Mouse (Mus musculus) macrophage (primary cell): Measurements from ENCODE around the gene Tomm20. TPM values are rescaled to one million over a fixed set of nuclear protein-coding genes. Genes with fewer than 3 reads are reported as not detected.
"Not testable (repeated sequence)": the region's sequence is repeated elsewhere in the genome, so short reads cannot be mapped to it uniquely, and the experiment has no call there.

ENCODE experiments used
- H3K27ac ChIP-seq: fragments of 350-480 bp; formaldehyde crosslinking; 2 replicates; pipeline ENCODE4 v1.9.0; 2021
- H3K36me3 ChIP-seq: fragments of 350-480 bp; formaldehyde crosslinking; 2 replicates; pipeline ENCODE4 v1.9.0; 2021; ENCODE audit errors: inconsistent target
- H3K4me3 ChIP-seq: fragments of 350-480 bp; formaldehyde crosslinking; 2 replicates; pipeline ENCODE4 v1.9.0; 2021; ENCODE audit errors: inconsistent target
- H3K79me2 ChIP-seq: fragments of 350-480 bp; formaldehyde crosslinking; 2 replicates; pipeline ENCODE4 v1.9.0; 2021; ENCODE audit errors: inconsistent target
- WGBS: methylation state at CpG from one replicate; pipeline ENCODE4 v1.1.7; 2026; ENCODE audit warnings: inconsistent platforms; ENCODE audit not compliant: missing documents; 5-methylcytosine and 5-hydroxymethylcytosine counted together
- polyA plus RNA-seq: library from polyadenylated mRNA; stranded (reverse); fragments of 250-400 nt; gene quantifications from 3 replicates; pipeline ENCODE4 v1.2.4, GENCODE M21; 2018; ENCODE audit warnings: inconsistent platforms

Tomm20 gene
- polyA plus RNA-seq, 1 experiment from 2014 or later: 73.9 TPM

GRCm38 (mm10) chr8:126901612-126902011 lies 44.0 kb downstream of the Tomm20 start:
- H3K27ac ChIP-seq: peak overlapping the region; percentile 62
- 13% methylated on average over 1 of the region's 1 CpGs for whole genome bisulfite sequencing

GRCm38 (mm10) chr8:126901049-126901448 lies 44.6 kb downstream of the Tomm20 start:
- no peaks in the 10 kb centered on the region for H3K36me3 ChIP-seq
- H3K27ac ChIP-seq: peak overlapping the region; percentile 62
- H3K4me3 ChIP-seq: no peak overlapping the region
- WGBS: 44% methylated on average over 1 of the region's 2 CpGs
- no peaks in the 10 kb centered on the region for H3K79me2 ChIP-seq

More at GRCm38 (mm10) chr8:126901612-126902011, 44.0 kb downstream of the Tomm20 start:
- Histone ChIP-seq H3K79me2 (no peaks in the 10 kb centered on the region), H3K36me3 (no peaks in the 10 kb centered on the region), H3K4me3 (no peak overlapping the region)

GRCm38 (mm10) chr8:126895133-126895532 lies 50.5 kb downstream of the Tomm20 start:
- no peak overlapping the region for H3K4me3 ChIP-seq
- H3K79me2 ChIP-seq: no peaks in the 10 kb centered on the region
- H3K36me3 ChIP-seq: no peaks in the 10 kb centered on the region
- H3K27ac ChIP-seq: no peak overlapping the region
- 72% methylated on average over 6 of the region's 6 CpGs for WGBS

- Histone ChIP-seq H3K27ac (no peak overlapping the region), H3K79me2 (no peaks in the 10 kb centered on the region), H3K36me3 (no peaks in the 10 kb centered on the region), H3K4me3 (no peak overlapping the region)
- 86% methylated on average over 3 of the region's 3 CpGs for WGBS
Measured at GRCm38 (mm10) chr8:126887639-126888006, 58.0 kb downstream of the Tomm20 start.

- 70% methylated on average over 8 of the region's 8 CpGs for WGBS
- H3K36me3 ChIP-seq: no peaks in the 10 kb centered on the region
- no peaks in the 10 kb centered on the region for H3K79me2 ChIP-seq
- H3K27ac ChIP-seq: peak overlapping the region; percentile 13
- H3K4me3 ChIP-seq: no peak overlapping the region
Measured at GRCm38 (mm10) chr8:126886741-126887638, 58.7 kb downstream of the Tomm20 start.

- H3K79me2 ChIP-seq: no peaks in the 10 kb centered on the region
- WGBS: 91% methylated on average over 13 of the region's 13 CpGs
- H3K4me3 ChIP-seq: no peak overlapping the region
- H3K36me3 ChIP-seq: no peaks in the 10 kb centered on the region
- H3K27ac ChIP-seq: peak overlapping the region; percentile 99
Measured at GRCm38 (mm10) chr8:126885554-126886485, 59.8 kb downstream of the Tomm20 start.

- Histone ChIP-seq H3K4me3 (no peak overlapping the region), H3K36me3 (no peaks in the 10 kb centered on the region), H3K79me2 (no peaks in the 10 kb centered on the region), H3K27ac (peak overlapping the region; percentile 99)
- 49% methylated on average over 6 of the region's 6 CpGs for WGBS
Measured at GRCm38 (mm10) chr8:126884202-126884926, 61.3 kb downstream of the Tomm20 start.

- Histone ChIP-seq H3K79me2 (no peaks in the 10 kb centered on the region), H3K4me3 (no peak overlapping the region), H3K36me3 (no peaks in the 10 kb centered on the region), H3K27ac (peak overlapping the region; percentile 99)
- 85% methylated on average over 5 of the region's 5 CpGs for WGBS
Measured at GRCm38 (mm10) chr8:126883752-126884151, 61.9 kb downstream of the Tomm20 start.

GRCm38 (mm10) chr8:126882586-126882985 lies 63.1 kb downstream of the Tomm20 start:
- not testable (repeated sequence) for H3K4me3 ChIP-seq, H3K79me2 ChIP-seq, H3K36me3 ChIP-seq
- 82% methylated on average over 1 of the region's 1 CpGs for WGBS
- H3K27ac ChIP-seq: peak overlapping the region; percentile 99

GRCm38 (mm10) chr8:126881641-126882140 lies 64.0 kb downstream of the Tomm20 start:
- peak overlapping the region; percentile 99 for H3K27ac ChIP-seq
- 28% methylated on average over 4 of the region's 4 CpGs for WGBS
- no peak overlapping the region for H3K4me3 ChIP-seq
- H3K36me3 ChIP-seq: no peaks in the 10 kb centered on the region
- H3K79me2 ChIP-seq: no peaks in the 10 kb centered on the region

Other genes with a start within 250 kb of the Tomm20 start
- 16.1 to 20.8 TPM (median 19.6 TPM) in 3 replicates for gene Rbm34, start 25.2 kb upstream of the Tomm20 start, polyA plus RNA-seq
- not detected in 3 replicates for gene Pard3, start 118.0 kb upstream of the Tomm20 start, polyA plus RNA-seq